Mouse (Mus musculus): ENCODE results near the gene Gnb1l. TPM values are rescaled to one million over a fixed set of nuclear protein-coding genes. Genes with fewer than 3 reads are reported as not detected.
A peak's percentile ranks its signal among the peaks of the same experiment; 100 is the strongest.

Gnb1l gene
- polyA plus RNA-seq, 1 experiment: 13.3 TPM

- no peaks in the 10 kb centered on the region for H3K36me3 ChIP-seq (ENCODE audit: control insufficient read depth, insufficient read depth)
- no peak overlapping the region for H3ac ChIP-seq (ENCODE audit: control insufficient read depth, insufficient read length, low read depth)
- no peaks in the 10 kb centered on the region for H3K79me2 ChIP-seq (ENCODE audit: control insufficient read depth, insufficient read depth)
- no peak overlapping the region for H3K4me3 ChIP-seq (ENCODE audit: insufficient read depth, poor library complexity, severe bottlenecking)
- H3K27me3 ChIP-seq (ENCODE audit: control insufficient read depth, insufficient read depth, insufficient read length): no peaks in the 10 kb centered on the region
- H3K79me3 ChIP-seq (ENCODE audit: low read depth): no peaks in the 10 kb centered on the region
- no peak for TF ChIP-seq MYOG (IDR thresholded peaks at IDR 0.05; ENCODE audit: control insufficient read depth, extremely low read depth, insufficient read length)
- no peak for TF ChIP-seq MAX (IDR thresholded peaks at IDR 0.05)
- no peak for TF ChIP-seq USF1 (IDR thresholded peaks at IDR 0.05; ENCODE audit: low read depth)
- TF ChIP-seq FOSL1 (IDR thresholded peaks at IDR 0.05; ENCODE audit: insufficient read depth, low read length, poor library complexity, severe bottlenecking): no peak
- no peak for TF ChIP-seq CEBPB (IDR thresholded peaks at IDR 0.05; ENCODE audit: low read depth)
- TF ChIP-seq CTCF (IDR thresholded peaks at IDR 0.05; ENCODE audit: control insufficient read depth, insufficient read depth, insufficient read length): no peak
- TF ChIP-seq MYOD1 (IDR thresholded peaks at IDR 0.05; ENCODE audit: control insufficient read depth, insufficient read length, low read depth): no peak
These were observed 7.6 kb upstream of the Gnb1l start for GRCm38 (mm10) chr16:18490894-18491293.

- TF ChIP-seq FOSL1 (IDR thresholded peaks at IDR 0.05; ENCODE audit: insufficient read depth, low read length, poor library complexity, severe bottlenecking) (no peak), MYOD1 (IDR thresholded peaks at IDR 0.05; ENCODE audit: control insufficient read depth, insufficient read length, low read depth) (peak; percentile 11)
- peaks cover 36% of the 10 kb centered on the region for H3K79me2 ChIP-seq (ENCODE audit: control insufficient read depth, insufficient read depth)
- no peaks in the 10 kb centered on the region for H3K27me3 ChIP-seq (ENCODE audit: control insufficient read depth, insufficient read depth, insufficient read length)
- peaks cover 27% of the 10 kb centered on the region for H3K36me3 ChIP-seq (ENCODE audit: control insufficient read depth, insufficient read depth)
- H3K4me3 ChIP-seq (ENCODE audit: insufficient read depth, poor library complexity, severe bottlenecking): peak overlapping the region; percentile 77
- peaks cover 15% of the 10 kb centered on the region for H3K79me3 ChIP-seq (ENCODE audit: low read depth)
- H3ac ChIP-seq (ENCODE audit: control insufficient read depth, insufficient read length, low read depth): peak overlapping the region; percentile 92
These were observed 523 bp upstream of the Gnb1l start for GRCm38 (mm10) chr16:18497865-18498515.

GRCm38 (mm10) chr16:18498996-18499395 lies 483 bp downstream of the Gnb1l start:
- peaks cover 15% of the 10 kb centered on the region for H3K79me3 ChIP-seq (ENCODE audit: low read depth)
- TF ChIP-seq MAX (IDR thresholded peaks at IDR 0.05) (peak; percentile 0), CEBPB (IDR thresholded peaks at IDR 0.05; ENCODE audit: low read depth) (no peak)
- H3K79me2 ChIP-seq (ENCODE audit: control insufficient read depth, insufficient read depth): peaks cover 36% of the 10 kb centered on the region
- peak overlapping the region; percentile 74 for H3ac ChIP-seq (ENCODE audit: control insufficient read depth, insufficient read length, low read depth)
- peak overlapping the region; percentile 77 for H3K4me3 ChIP-seq (ENCODE audit: insufficient read depth, poor library complexity, severe bottlenecking)
- peaks cover 36% of the 10 kb centered on the region for H3K36me3 ChIP-seq (ENCODE audit: control insufficient read depth, insufficient read depth)
- H3K27me3 ChIP-seq (ENCODE audit: control insufficient read depth, insufficient read depth, insufficient read length): no peaks in the 10 kb centered on the region

- Histone ChIP-seq H3K79me3 (ENCODE audit: low read depth) (peaks cover 15% of the 10 kb centered on the region), H3K79me2 (ENCODE audit: control insufficient read depth, insufficient read depth) (peaks cover 36% of the 10 kb centered on the region), H3K4me3 (ENCODE audit: insufficient read depth, poor library complexity, severe bottlenecking) (no peak overlapping the region), H3ac (ENCODE audit: control insufficient read depth, insufficient read length, low read depth) (no peak overlapping the region), H3K36me3 (ENCODE audit: control insufficient read depth, insufficient read depth) (peaks cover 38% of the 10 kb centered on the region), H3K27me3 (ENCODE audit: control insufficient read depth, insufficient read depth, insufficient read length) (no peaks in the 10 kb centered on the region)
- TF ChIP-seq MYOD1 (IDR thresholded peaks at IDR 0.05; ENCODE audit: control insufficient read depth, insufficient read length, low read depth) (no peak), MYOG (IDR thresholded peaks at IDR 0.05; ENCODE audit: control insufficient read depth, extremely low read depth, insufficient read length) (no peak), USF1 (IDR thresholded peaks at IDR 0.05; ENCODE audit: low read depth) (no peak), FOSL1 (IDR thresholded peaks at IDR 0.05; ENCODE audit: insufficient read depth, low read length, poor library complexity, severe bottlenecking) (no peak), CTCF (IDR thresholded peaks at IDR 0.05; ENCODE audit: control insufficient read depth, insufficient read depth, insufficient read length) (no peak), CEBPB (IDR thresholded peaks at IDR 0.05; ENCODE audit: low read depth) (no peak), MAX (IDR thresholded peaks at IDR 0.05) (no peak)
These were observed 3.0 kb downstream of the Gnb1l start for GRCm38 (mm10) chr16:18501531-18501930.

- H3ac ChIP-seq (ENCODE audit: control insufficient read depth, insufficient read length, low read depth): no peak overlapping the region
- H3K79me2 ChIP-seq (ENCODE audit: control insufficient read depth, insufficient read depth): peaks cover 34% of the 10 kb centered on the region
- H3K36me3 ChIP-seq (ENCODE audit: control insufficient read depth, insufficient read depth): peaks cover 38% of the 10 kb centered on the region
- TF ChIP-seq MYOD1 (IDR thresholded peaks at IDR 0.05; ENCODE audit: control insufficient read depth, insufficient read length, low read depth) (no peak), USF1 (IDR thresholded peaks at IDR 0.05; ENCODE audit: low read depth) (no peak), MAX (IDR thresholded peaks at IDR 0.05) (no peak), FOSL1 (IDR thresholded peaks at IDR 0.05; ENCODE audit: insufficient read depth, low read length, poor library complexity, severe bottlenecking) (no peak), MYOG (IDR thresholded peaks at IDR 0.05; ENCODE audit: control insufficient read depth, extremely low read depth, insufficient read length) (no peak), CTCF (IDR thresholded peaks at IDR 0.05; ENCODE audit: control insufficient read depth, insufficient read depth, insufficient read length) (no peak), CEBPB (IDR thresholded peaks at IDR 0.05; ENCODE audit: low read depth) (no peak)
- peaks cover 15% of the 10 kb centered on the region for H3K79me3 ChIP-seq (ENCODE audit: low read depth)
- H3K27me3 ChIP-seq (ENCODE audit: control insufficient read depth, insufficient read depth, insufficient read length): no peaks in the 10 kb centered on the region
- no peak overlapping the region for H3K4me3 ChIP-seq (ENCODE audit: insufficient read depth, poor library complexity, severe bottlenecking)
These were observed 5.2 kb downstream of the Gnb1l start for GRCm38 (mm10) chr16:18503566-18504342.
